Mouse (Mus musculus): Measurements from ENCODE around the gene Limk1. TPM values are rescaled to one million over a fixed set of nuclear protein-coding genes. Genes with fewer than 3 reads are reported as not detected.
A peak's percentile ranks its signal among the peaks of the same experiment; 100 is the strongest.

Gene Limk1
- polyA plus RNA-seq, 1 experiment from 2014 or later, result 20.9 TPM

DNA sequence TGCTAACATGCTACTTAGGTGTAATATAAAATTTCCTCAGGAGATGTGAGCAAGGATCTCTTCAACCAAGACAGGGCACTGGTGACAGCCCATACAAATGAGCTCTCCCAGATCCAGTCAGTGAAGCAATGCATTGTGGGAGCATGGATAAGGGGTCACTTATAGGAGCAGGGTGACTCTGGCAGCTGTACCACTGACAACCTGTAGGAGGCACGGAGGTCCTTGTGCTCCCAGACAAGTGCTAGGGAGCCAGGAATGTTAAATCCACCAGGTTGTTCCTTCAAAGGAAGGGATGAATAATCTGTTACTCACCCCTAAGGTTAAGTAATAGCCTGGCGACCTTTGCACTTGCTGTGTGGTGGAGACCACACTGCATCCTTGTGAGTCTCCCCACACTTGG lies 6.7 kb upstream of the Limk1 start:
- Histone ChIP-seq H3K9me3 (replicated peaks) (no peaks in the 10 kb centered on the region), H3K27me3 (no peaks in the 10 kb centered on the region), H3K4me2 (replicated peaks) (no peak overlapping the region), H3K36me3 (no peaks in the 10 kb centered on the region), H3K4me1 (no peaks in the 10 kb centered on the region), H3K4me3 (no peak overlapping the region), H3K27ac (no peak overlapping the region), H3K9ac (no peak overlapping the region)
- ATAC-seq (ENCODE audit: low FRiP score), result no peak
- 8% methylated on average over 2 of the region's 2 CpGs for WGBS

GRCm38 (mm10) chr5:134692704-134693103 lies 4.3 kb upstream of the Limk1 start:
- H3K36me3 ChIP-seq, result no peaks in the 10 kb centered on the region
- no peaks in the 10 kb centered on the region for H3K27me3 ChIP-seq
- H3K4me2 ChIP-seq (replicated peaks), result no peak overlapping the region
- H3K4me3 ChIP-seq, result no peak overlapping the region
- H3K9ac ChIP-seq, result no peak overlapping the region
- WGBS, result 100% methylated on average over 1 of the region's 1 CpGs
- no peaks in the 10 kb centered on the region for H3K9me3 ChIP-seq (replicated peaks)
- H3K4me1 ChIP-seq, result peaks cover 6% of the 10 kb centered on the region
- ATAC-seq (ENCODE audit: low FRiP score), result no peak
- H3K27ac ChIP-seq, result no peak overlapping the region

- H3K4me1 ChIP-seq, result peaks cover 22% of the 10 kb centered on the region
- no peaks in the 10 kb centered on the region for H3K9me3 ChIP-seq (replicated peaks)
- H3K36me3 ChIP-seq, result peaks cover 23% of the 10 kb centered on the region
- H3K9ac ChIP-seq, result peak overlapping the region; percentile 33; the same call in 1 of the 2 replicates
- peak overlapping the region; percentile 86 for H3K4me2 ChIP-seq (replicated peaks)
- peak overlapping the region; percentile 89 for H3K27ac ChIP-seq
- ATAC-seq (ENCODE audit: low FRiP score), result peak; percentile 97
- H3K27me3 ChIP-seq, result no peaks in the 10 kb centered on the region
- peak overlapping the region; percentile 87 for H3K4me3 ChIP-seq
- WGBS, result 0% methylated on average over 34 of the region's 38 CpGs
These were observed 403 bp upstream of the Limk1 start for GRCm38 (mm10) chr5:134688718-134689284.

GRCm38 (mm10) chr5:134687187-134687586 lies 1.2 kb downstream of the Limk1 start:
- H3K4me3 ChIP-seq, result peak overlapping the region; percentile 87
- H3K4me1 ChIP-seq, result peaks cover 22% of the 10 kb centered on the region
- H3K4me2 ChIP-seq (replicated peaks), result peak overlapping the region; percentile 86
- H3K9ac ChIP-seq, result peak overlapping the region; percentile 91
- no peaks in the 10 kb centered on the region for H3K9me3 ChIP-seq (replicated peaks)
- H3K27me3 ChIP-seq, result no peaks in the 10 kb centered on the region
- no peak for ATAC-seq (ENCODE audit: low FRiP score)
- no peak overlapping the region for H3K27ac ChIP-seq
- WGBS, result 86% methylated on average over 1 of the region's 1 CpGs
- H3K36me3 ChIP-seq, result peaks cover 36% of the 10 kb centered on the region

- no peaks in the 10 kb centered on the region for H3K27me3 ChIP-seq
- peaks cover 36% of the 10 kb centered on the region for H3K36me3 ChIP-seq
- H3K27ac ChIP-seq, result no peak overlapping the region
- WGBS, result 95% methylated on average over 6 of the region's 6 CpGs
- H3K9me3 ChIP-seq (replicated peaks), result no peaks in the 10 kb centered on the region
- H3K4me2 ChIP-seq (replicated peaks), result no peak overlapping the region
- H3K9ac ChIP-seq, result no peak overlapping the region
- H3K4me1 ChIP-seq, result peaks cover 22% of the 10 kb centered on the region
- ATAC-seq (ENCODE audit: low FRiP score), result no peak
- no peak overlapping the region for H3K4me3 ChIP-seq
These were observed 1.9 kb downstream of the Limk1 start for GRCm38 (mm10) chr5:134686541-134686940.

GRCm38 (mm10) chr5:134684398-134684797 lies 4.0 kb downstream of the Limk1 start:
- Histone ChIP-seq H3K4me1 (peaks cover 29% of the 10 kb centered on the region), H3K4me3 (no peak overlapping the region), H3K27me3 (no peaks in the 10 kb centered on the region), H3K36me3 (peaks cover 50% of the 10 kb centered on the region), H3K4me2 (replicated peaks) (no peak overlapping the region), H3K9ac (no peak overlapping the region), H3K27ac (no peak overlapping the region), H3K9me3 (replicated peaks) (no peaks in the 10 kb centered on the region)
- WGBS, result 83% methylated on average over 2 of the region's 2 CpGs
- ATAC-seq (ENCODE audit: low FRiP score), result no peak

DNA sequence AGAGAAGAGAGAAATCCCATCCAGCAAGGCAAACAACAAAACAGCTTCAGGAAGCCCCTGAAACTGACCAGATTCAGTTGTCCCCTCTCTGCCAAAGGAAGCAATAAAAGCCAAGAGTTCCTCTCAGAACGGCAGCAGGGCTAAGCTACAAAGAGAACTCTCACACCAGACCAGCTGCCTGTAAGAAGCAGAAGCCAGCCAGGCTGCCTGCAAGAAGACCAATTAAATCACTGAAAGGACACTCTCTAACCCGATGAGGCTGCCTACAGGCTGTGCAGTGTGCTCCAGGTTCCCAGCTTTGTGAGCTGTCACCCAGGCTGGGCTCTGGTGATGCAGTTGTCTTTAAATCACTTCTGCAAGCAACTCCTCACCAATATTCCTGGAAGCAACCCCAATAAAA lies 4.6 kb downstream of the Limk1 start:
- no peak for ATAC-seq (ENCODE audit: low FRiP score)
- Histone ChIP-seq H3K9ac (no peak overlapping the region), H3K4me1 (peaks cover 34% of the 10 kb centered on the region), H3K4me3 (no peak overlapping the region), H3K9me3 (replicated peaks) (no peaks in the 10 kb centered on the region), H3K4me2 (replicated peaks) (no peak overlapping the region), H3K36me3 (peaks cover 53% of the 10 kb centered on the region), H3K27me3 (no peaks in the 10 kb centered on the region), H3K27ac (no peak overlapping the region)
- 79% methylated on average over 2 of the region's 2 CpGs for WGBS

GRCm38 (mm10) chr5:134680238-134680637 lies 8.2 kb downstream of the Limk1 start:
- Histone ChIP-seq H3K4me3 (no peak overlapping the region), H3K27me3 (no peaks in the 10 kb centered on the region), H3K36me3 (peaks cover 50% of the 10 kb centered on the region), H3K9me3 (replicated peaks) (no peaks in the 10 kb centered on the region), H3K4me1 (peaks cover 47% of the 10 kb centered on the region), H3K4me2 (replicated peaks) (no peak overlapping the region), H3K27ac (no peak overlapping the region), H3K9ac (no peak overlapping the region)
- ATAC-seq (ENCODE audit: low FRiP score), result no peak
- 91% methylated on average over 12 of the region's 12 CpGs for WGBS

GRCm38 (mm10) chr5:134678827-134679546 lies 9.4 kb downstream of the Limk1 start:
- WGBS, result 59% methylated on average over 8 of the region's 8 CpGs
- no peaks in the 10 kb centered on the region for H3K9me3 ChIP-seq (replicated peaks)
- peaks cover 44% of the 10 kb centered on the region for H3K4me1 ChIP-seq
- H3K4me2 ChIP-seq (replicated peaks), result no peak overlapping the region
- H3K4me3 ChIP-seq, result no peak overlapping the region
- no peak overlapping the region for H3K27ac ChIP-seq
- no peak overlapping the region for H3K9ac ChIP-seq
- H3K27me3 ChIP-seq, result no peaks in the 10 kb centered on the region
- ATAC-seq (ENCODE audit: low FRiP score), result no peak
- peaks cover 39% of the 10 kb centered on the region for H3K36me3 ChIP-seq

DNA sequence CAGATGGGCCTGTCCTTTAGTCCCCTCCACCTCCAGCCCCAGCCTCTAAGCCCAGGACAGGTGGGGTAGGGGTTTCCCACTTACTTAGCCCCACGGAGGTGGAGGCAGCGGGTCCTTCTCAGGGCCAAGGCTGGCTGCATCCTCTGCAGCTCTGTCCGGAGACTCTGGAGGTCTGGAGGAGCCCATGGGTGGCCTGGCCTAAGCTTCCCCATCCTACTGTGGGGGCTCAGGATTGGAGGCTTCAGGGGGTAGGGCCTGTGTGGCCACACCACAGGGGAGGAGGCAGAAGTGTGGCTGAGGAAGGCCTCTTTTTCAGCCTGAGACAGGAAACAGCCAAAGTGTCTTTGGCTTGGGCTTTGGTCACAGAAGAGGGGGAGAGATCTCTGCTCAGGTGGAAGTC lies 10.4 kb downstream of the Limk1 start:
- no peak overlapping the region for H3K9ac ChIP-seq
- H3K27ac ChIP-seq, result no peak overlapping the region
- H3K9me3 ChIP-seq (replicated peaks), result no peaks in the 10 kb centered on the region
- no peak overlapping the region for H3K4me2 ChIP-seq (replicated peaks)
- 82% methylated on average over 3 of the region's 3 CpGs for WGBS
- no peak overlapping the region for H3K4me3 ChIP-seq
- ATAC-seq (ENCODE audit: low FRiP score), result no peak
- peaks cover 44% of the 10 kb centered on the region for H3K4me1 ChIP-seq
- no peaks in the 10 kb centered on the region for H3K27me3 ChIP-seq
- peaks cover 33% of the 10 kb centered on the region for H3K36me3 ChIP-seq

- WGBS, result 83% methylated on average over 5 of the region's 5 CpGs
- H3K36me3 ChIP-seq, result peaks cover 33% of the 10 kb centered on the region
- ATAC-seq (ENCODE audit: low FRiP score), result no peak
- H3K4me2 ChIP-seq (replicated peaks), result no peak overlapping the region
- peak overlapping the region; percentile 61; the same call in 1 of the 2 replicates for H3K9ac ChIP-seq
- no peaks in the 10 kb centered on the region for H3K27me3 ChIP-seq
- no peak overlapping the region for H3K4me3 ChIP-seq
- peak overlapping the region; percentile 92; the same call in 1 of the 2 replicates for H3K27ac ChIP-seq
- H3K9me3 ChIP-seq (replicated peaks), result no peaks in the 10 kb centered on the region
- peaks cover 46% of the 10 kb centered on the region for H3K4me1 ChIP-seq
These were observed 10.9 kb downstream of the Limk1 start for GRCm38 (mm10) chr5:134677491-134677890.

- 3% methylated on average over 14 of the region's 14 CpGs for WGBS
- ATAC-seq (ENCODE audit: low FRiP score), result peak; percentile 90
- H3K9ac ChIP-seq, result peak overlapping the region; percentile 61
- H3K4me2 ChIP-seq (replicated peaks), result peak overlapping the region; percentile 65
- H3K9me3 ChIP-seq (replicated peaks), result no peaks in the 10 kb centered on the region
- H3K4me1 ChIP-seq, result peaks cover 57% of the 10 kb centered on the region
- H3K4me3 ChIP-seq, result peak overlapping the region; percentile 30
- H3K27ac ChIP-seq, result peak overlapping the region; percentile 92
- H3K27me3 ChIP-seq, result no peaks in the 10 kb centered on the region
- H3K36me3 ChIP-seq, result peaks cover 32% of the 10 kb centered on the region
These were observed 12.2 kb downstream of the Limk1 start for GRCm38 (mm10) chr5:134675956-134676759.

Measured in hindbrain, embryonic 12.5 days (tissue).